Mouse (Mus musculus): ENCODE data around the gene Epha3.

- TF ChIP-seq CHD2 (IDR thresholded peaks at IDR 0.05; ENCODE audit: low read depth, low read length) (no peak), ZC3H11A (IDR thresholded peaks at IDR 0.05; ENCODE audit: borderline replicate concordance, low read depth, low read length) (no peak)
Observed at GRCm38 (mm10) chr16:63657743-63658142, 206.2 kb downstream of the Epha3 start.

All from ES-E14 (cell line).